Mouse (Mus musculus): ENCODE data around the gene Nedd9.

DNA sequence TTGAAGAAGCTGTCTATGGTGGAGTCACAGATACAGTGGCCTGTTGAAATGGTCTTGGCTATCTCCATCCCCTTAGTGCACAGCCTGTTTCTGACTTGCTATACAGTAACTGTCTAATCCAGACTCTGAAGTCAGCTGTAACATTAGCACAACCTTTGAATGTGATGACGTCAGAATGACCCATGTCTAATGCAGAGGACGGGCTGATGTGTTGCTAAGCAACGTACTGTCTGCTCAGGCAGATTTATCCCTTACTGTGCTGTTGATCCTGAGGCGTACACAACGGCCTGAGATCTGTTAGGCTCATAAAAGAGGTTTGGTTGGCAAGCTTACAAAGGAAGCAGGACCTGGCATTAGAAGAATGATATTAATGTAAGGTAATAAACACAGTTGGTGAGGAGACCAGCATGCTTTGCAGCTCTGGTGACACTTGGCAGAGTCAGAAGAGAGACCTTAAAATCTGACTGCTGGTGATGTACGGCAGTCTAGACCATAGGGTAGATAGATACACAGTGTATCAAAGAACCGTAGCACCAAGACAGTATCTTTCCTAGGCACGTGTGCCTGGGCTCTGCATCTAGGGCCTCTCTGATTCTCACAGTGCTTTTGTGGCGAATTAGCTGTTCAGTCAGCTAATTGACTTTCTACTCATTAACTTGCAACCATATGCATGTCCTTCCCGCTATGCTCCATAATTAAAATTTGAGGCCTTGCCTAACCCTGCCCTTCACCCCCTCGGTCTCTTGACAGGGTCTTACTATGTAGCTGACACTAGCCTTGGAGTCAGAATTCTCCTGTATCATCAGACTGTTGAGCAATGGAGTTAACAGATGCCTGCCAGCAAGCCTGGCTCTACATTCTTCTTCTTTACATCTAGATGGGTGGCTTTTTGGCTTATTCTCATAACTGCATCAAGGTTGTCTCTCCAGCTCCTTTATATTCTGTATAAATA is 70.8 kb downstream of the Nedd9 start:
- TF ChIP-seq TAL1 (conservative IDR thresholded peaks at IDR 0.05; ENCODE audit: low read depth, low read length) (no peak), CTCF (IDR thresholded peaks at IDR 0.05; ENCODE audit: low read depth, low read length) (no peak), POLR2AphosphoS5 (IDR thresholded peaks at IDR 0.05; ENCODE audit: insufficient replicate concordance, low read depth, low read length) (no peak), GATA1 (IDR thresholded peaks at IDR 0.05; ENCODE audit: borderline replicate concordance, low read length) (no peak), GATA2 (IDR thresholded peaks at IDR 0.05; ENCODE audit: borderline replicate concordance, low read depth, low read length) (no peak)
